8 mouse cellular contexts compared by ENCODE assay signal in genomic region chr3:89863716-89864509, GRCm38 (mm10). TPM values are rescaled to one million over a fixed set of nuclear protein-coding genes. Genes with fewer than 3 reads are reported as not detected.
DNase-seq lines count a peak whose midpoint lies in the region.

No protein-coding gene starts in this region.

- peak; percentile 56 to 80 for DNase-seq in adrenal gland, adult (ENCODE audit: inconsistent age in 2 of 2, low spot score in 1 of 2)
- no peak for DNase-seq in adrenal gland, postnatal 4 days (ENCODE audit: low spot score in 2 of 2)
- peak; percentile 83 for DNase-seq in CD4-positive, CD25-positive, alpha-beta regulatory T cell, adult 2 months (ENCODE audit: low read depth, low spot score)
- peak; percentile 57 to 62 for DNase-seq in heart, postnatal 10 days
- DNase-seq in lung, postnatal 25 days (ENCODE audit: low spot score): peak; percentile 64
- DNase-seq in cerebellum, adult 9-10 months: no peak
- DNase-seq in layer of hippocampus, postnatal 36 days: no peak
- no peak for DNase-seq in frontal cortex, adult 2 months (ENCODE audit: extremely low spot score in 1 of 2, low spot score in 1 of 2)

- intact Hi-C loops in heart, postnatal 10 days (cut with DNase I): loop anchor here (5.0 kb wide), 1 partner anchor 98 kb away; the partner anchor contains the start of gene Atp8b2

RNA-seq across cellular contexts. Expression of gene She, which starts 32.7 kb away (rescaled TPM):
- total RNA-seq in adrenal gland, postnatal 4 days (2021): 10 to 100 TPM; 16.2 to 16.9 TPM
- 10 to 100 TPM; 24.8 to 25.3 TPM for total RNA-seq in heart, postnatal 10 days (2021)
- 1 to 10 TPM; 2.4 to 2.9 TPM for total RNA-seq in layer of hippocampus, postnatal 36 days (2021)
- polyA plus RNA-seq in frontal cortex, adult 2 months (2012; rRNA removed): 2.0 and 2.4 TPM in 2 replicates

RNA-seq across cellular contexts. Expression of gene Il6ra, which starts 49.1 kb away (rescaled TPM):
- total RNA-seq in adrenal gland, postnatal 4 days (2021): 1 to 10 TPM; 3.7 to 6.4 TPM
- total RNA-seq in heart, postnatal 10 days (2021): 1 to 10 TPM; 3.9 to 4.0 TPM
- total RNA-seq in layer of hippocampus, postnatal 36 days (2021): 1 to 10 TPM; 6.3 to 7.7 TPM
- polyA plus RNA-seq in frontal cortex, adult 2 months (2012; rRNA removed): 1.7 and 2.3 TPM in 2 replicates

Comparison
In these comparisons a context has a peak if more than half of its experiments do, and no peak if none do; other contexts are left out.
1. DNase-seq: peak in adrenal gland, adult (2 of 2), CD4-positive, CD25-positive, alpha-beta regulatory T cell, adult 2 months (single experiment), heart, postnatal 10 days (2 of 2) and lung, postnatal 25 days (single experiment); none in adrenal gland, postnatal 4 days (0 of 2), cerebellum, adult 9-10 months (single experiment), layer of hippocampus, postnatal 36 days (0 of 2) and frontal cortex, adult 2 months (0 of 2).
2. RNA of gene She, which starts 32.7 kb away (total RNA-seq): 24.8 to 25.3 TPM in heart, postnatal 10 days and 16.2 to 16.9 TPM in adrenal gland, postnatal 4 days; 2.4 to 2.9 TPM in layer of hippocampus, postnatal 36 days; every median in the first group is over 4 times any median in the second.